Mouse (Mus musculus): ENCODE data around the gene BC025920. TPM values are rescaled to one million over a fixed set of nuclear protein-coding genes. Genes with fewer than 3 reads are reported as not detected.
A peak's percentile ranks its signal among the peaks of the same experiment; 100 is the strongest.

Gene BC025920
- polyA plus RNA-seq, 1 experiment from 2014 or later = 0.85 TPM

DNA sequence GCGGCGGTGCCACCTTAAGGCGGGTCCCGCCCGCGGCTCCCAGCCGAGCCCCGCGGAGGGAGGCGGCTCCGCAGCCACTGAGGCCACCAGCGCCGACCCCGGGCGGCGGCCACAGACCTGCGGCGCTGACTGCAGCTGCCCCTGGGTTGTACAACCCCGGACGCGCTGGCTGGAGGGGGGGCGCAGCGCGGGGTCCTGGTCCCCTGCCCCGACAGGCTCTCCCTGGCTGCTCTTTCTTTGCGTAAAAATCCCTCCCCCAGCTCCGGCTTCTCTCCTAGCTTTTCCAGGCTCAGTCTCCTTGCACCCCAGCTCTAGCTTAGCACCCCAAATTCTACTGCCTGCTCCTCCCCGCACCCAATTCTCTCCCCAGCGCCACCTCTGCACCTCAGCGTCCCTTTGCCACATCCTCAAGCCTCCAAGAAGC, 30.9 kb upstream of the BC025920 start:
- H3K4me1 ChIP-seq (replicated peaks) = peaks cover 46% of the 10 kb centered on the region
- 0% methylated on average over 30 of the region's 30 CpGs for WGBS

GRCm38 (mm10) chr10:81575695-81576094, 30.4 kb upstream of the BC025920 start:
- no peaks in the 10 kb centered on the region for H3K36me3 ChIP-seq
- H3K4me1 ChIP-seq (replicated peaks) = peaks cover 44% of the 10 kb centered on the region
- H3K27me3 ChIP-seq (replicated peaks) = 0 out of 2 replicates have a peak, but pooled peaks cover 3% of the 10 kb centered on the region
- H3K4me3 ChIP-seq (replicated peaks) = peak overlapping the region; percentile 60
- H3K4me2 ChIP-seq (replicated peaks) = peak overlapping the region; percentile 92
- 1% methylated on average over 6 of the region's 6 CpGs for WGBS
- peak overlapping the region; percentile 69 for H3K9ac ChIP-seq
- no peaks in the 10 kb centered on the region for H3K9me3 ChIP-seq
- no peak overlapping the region for H3K27ac ChIP-seq
- no peak for ATAC-seq

More for the DNA sequence above, 30.9 kb upstream of the BC025920 start:
- Histone ChIP-seq H3K4me3 (replicated peaks) (peak overlapping the region; percentile 60), H3K4me2 (replicated peaks) (peak overlapping the region; percentile 92), H3K9me3 (no peaks in the 10 kb centered on the region), H3K36me3 (no peaks in the 10 kb centered on the region), H3K27ac (0 out of 2 replicates have a peak overlapping the region, but pooled peaks have one; percentile 8), H3K9ac (peak overlapping the region; percentile 69), H3K27me3 (replicated peaks) (0 out of 2 replicates have a peak, but pooled peaks cover 3% of the 10 kb centered on the region)
- no peak for ATAC-seq

DNA sequence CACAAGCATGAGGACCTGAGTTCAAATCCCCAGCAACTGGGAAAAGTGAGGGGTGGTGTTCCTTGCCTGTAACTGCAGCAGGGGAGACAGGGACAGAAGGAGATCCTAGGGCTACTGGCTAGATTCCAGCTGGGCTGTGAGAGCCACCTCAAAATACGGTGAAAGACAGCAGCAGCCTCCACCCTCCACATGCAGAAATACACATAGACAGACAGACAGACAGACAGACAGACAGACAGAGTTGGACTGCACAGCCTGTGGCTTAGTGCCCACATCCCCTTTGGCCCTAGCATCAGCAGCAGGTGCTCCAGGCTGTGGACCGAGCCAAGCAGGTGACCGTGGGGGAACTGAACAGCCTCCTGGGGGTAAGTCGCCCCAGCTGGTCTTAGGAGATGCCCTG, 26.1 kb upstream of the BC025920 start:
- H3K36me3 ChIP-seq = no peaks in the 10 kb centered on the region
- no peaks in the 10 kb centered on the region for H3K9me3 ChIP-seq
- 0 out of 2 replicates have a peak, but pooled peaks cover 2% of the 10 kb centered on the region for H3K27me3 ChIP-seq (replicated peaks)
- no peak for ATAC-seq
- peaks cover 16% of the 10 kb centered on the region; the same call in 1 of the 2 replicates for H3K4me1 ChIP-seq (replicated peaks)
- H3K27ac ChIP-seq = no peak overlapping the region
- WGBS = 62% methylated on average over 4 of the region's 4 CpGs
- H3K4me3 ChIP-seq (replicated peaks) = no peak overlapping the region
- H3K4me2 ChIP-seq (replicated peaks) = no peak overlapping the region
- H3K9ac ChIP-seq = no peak overlapping the region

- H3K27ac ChIP-seq = no peak overlapping the region
- no peaks in the 10 kb centered on the region for H3K9me3 ChIP-seq
- H3K4me1 ChIP-seq (replicated peaks) = peaks cover 12% of the 10 kb centered on the region; the same call in 1 of the 2 replicates
- H3K4me2 ChIP-seq (replicated peaks) = no peak overlapping the region
- H3K36me3 ChIP-seq = no peaks in the 10 kb centered on the region
- no peak overlapping the region for H3K4me3 ChIP-seq (replicated peaks)
- 61% methylated on average over 25 of the region's 25 CpGs for WGBS
- H3K9ac ChIP-seq = no peak overlapping the region
- no peak for ATAC-seq
- H3K27me3 ChIP-seq (replicated peaks) = 0 out of 2 replicates have a peak, but pooled peaks cover 2% of the 10 kb centered on the region
These were observed 25.5 kb upstream of the BC025920 start for GRCm38 (mm10) chr10:81580441-81581070.

DNA sequence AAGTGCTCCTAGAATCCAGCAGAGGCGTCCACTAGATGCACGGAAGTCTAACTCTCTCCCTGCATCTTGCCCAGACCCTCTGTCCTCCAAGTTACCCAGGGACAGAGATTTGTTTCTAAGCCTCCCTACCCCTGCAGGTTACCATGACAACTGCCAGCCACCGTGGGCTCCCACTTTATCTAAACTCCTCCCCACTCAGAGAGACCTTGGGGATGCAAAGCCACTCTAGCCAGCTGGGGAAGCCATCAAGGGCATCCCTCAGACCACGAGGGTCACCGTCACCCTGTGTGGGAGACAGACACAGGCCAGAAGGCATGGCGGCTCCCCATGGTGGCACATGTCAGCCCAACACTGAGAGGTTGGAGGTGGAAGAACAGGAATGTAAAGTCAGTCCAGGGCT, 22.7 kb upstream of the BC025920 start:
- no peak for ATAC-seq
- no peak overlapping the region for H3K4me3 ChIP-seq (replicated peaks)
- H3K36me3 ChIP-seq = peaks cover 2% of the 10 kb centered on the region; the same call in 1 of the 2 replicates
- no peak overlapping the region for H3K9ac ChIP-seq
- no peak overlapping the region for H3K4me2 ChIP-seq (replicated peaks)
- 58% methylated on average over 6 of the region's 6 CpGs for WGBS
- H3K27me3 ChIP-seq (replicated peaks) = 0 out of 2 replicates have a peak, but pooled peaks cover 2% of the 10 kb centered on the region
- 0 out of 2 replicates have a peak, but pooled peaks cover 3% of the 10 kb centered on the region for H3K4me1 ChIP-seq (replicated peaks)
- H3K27ac ChIP-seq = no peak overlapping the region
- no peaks in the 10 kb centered on the region for H3K9me3 ChIP-seq

- no peaks in the 10 kb centered on the region for H3K9me3 ChIP-seq
- no peak overlapping the region for H3K27ac ChIP-seq
- no peak overlapping the region for H3K9ac ChIP-seq
- no peak overlapping the region for H3K4me3 ChIP-seq (replicated peaks)
- no peak overlapping the region for H3K4me2 ChIP-seq (replicated peaks)
- peaks cover 2% of the 10 kb centered on the region; the same call in 1 of the 2 replicates for H3K36me3 ChIP-seq
- ATAC-seq = no peak
- 72% methylated on average over 7 of the region's 7 CpGs for WGBS
- H3K4me1 ChIP-seq (replicated peaks) = no peaks in the 10 kb centered on the region
- no peaks in the 10 kb centered on the region for H3K27me3 ChIP-seq (replicated peaks)
These were observed 17.3 kb upstream of the BC025920 start for GRCm38 (mm10) chr10:81588739-81589138.

DNA sequence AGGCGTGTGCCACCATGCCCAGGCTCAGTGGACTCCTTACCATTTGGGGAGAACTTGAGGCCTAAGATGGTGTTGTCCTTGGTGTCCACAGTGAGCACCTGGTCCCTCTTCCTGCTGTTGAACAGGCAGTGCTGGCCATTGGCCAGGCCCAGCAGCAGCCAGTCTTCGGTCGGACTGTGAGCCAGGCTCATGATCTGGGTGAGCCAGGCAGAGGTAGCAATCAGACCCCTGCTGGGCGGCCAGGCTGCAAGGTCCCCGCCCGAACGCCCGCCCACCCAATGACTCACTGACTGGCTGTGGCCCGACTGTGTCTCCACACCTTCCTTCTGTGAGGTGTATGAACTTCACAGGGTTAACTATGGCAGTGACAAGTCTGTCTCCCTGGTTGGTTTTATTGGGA, 14.2 kb upstream of the BC025920 start:
- Histone ChIP-seq H3K4me3 (replicated peaks) (no peak overlapping the region), H3K4me1 (replicated peaks) (peaks cover 18% of the 10 kb centered on the region), H3K27ac (no peak overlapping the region), H3K9ac (no peak overlapping the region), H3K4me2 (replicated peaks) (no peak overlapping the region), H3K36me3 (no peaks in the 10 kb centered on the region), H3K9me3 (no peaks in the 10 kb centered on the region), H3K27me3 (replicated peaks) (no peaks in the 10 kb centered on the region)
- no peak for ATAC-seq
- whole genome bisulfite sequencing = 57% methylated on average over 9 of the region's 9 CpGs

GRCm38 (mm10) chr10:81592631-81593030, 13.4 kb upstream of the BC025920 start:
- Histone ChIP-seq H3K4me1 (replicated peaks) (peaks cover 25% of the 10 kb centered on the region), H3K36me3 (no peaks in the 10 kb centered on the region), H3K27ac (no peak overlapping the region), H3K4me3 (replicated peaks) (no peak overlapping the region), H3K9me3 (no peaks in the 10 kb centered on the region), H3K4me2 (replicated peaks) (no peak overlapping the region), H3K27me3 (replicated peaks) (no peaks in the 10 kb centered on the region), H3K9ac (no peak overlapping the region)
- WGBS = 81% methylated on average over 7 of the region's 7 CpGs
- ATAC-seq = no peak

- H3K4me2 ChIP-seq (replicated peaks) = no peak overlapping the region
- WGBS = 62% methylated on average over 4 of the region's 4 CpGs
- no peaks in the 10 kb centered on the region for H3K9me3 ChIP-seq
- H3K9ac ChIP-seq = no peak overlapping the region
- no peaks in the 10 kb centered on the region for H3K36me3 ChIP-seq
- peaks cover 29% of the 10 kb centered on the region for H3K4me1 ChIP-seq (replicated peaks)
- H3K27me3 ChIP-seq (replicated peaks) = no peaks in the 10 kb centered on the region
- H3K4me3 ChIP-seq (replicated peaks) = no peak overlapping the region
- no peak overlapping the region for H3K27ac ChIP-seq
- no peak for ATAC-seq
These were observed 12.8 kb upstream of the BC025920 start for GRCm38 (mm10) chr10:81593223-81593622.

GRCm38 (mm10) chr10:81593935-81594334, 12.1 kb upstream of the BC025920 start:
- WGBS = 66% methylated on average over 18 of the region's 18 CpGs
- Histone ChIP-seq H3K4me3 (replicated peaks) (no peak overlapping the region), H3K36me3 (no peaks in the 10 kb centered on the region), H3K9me3 (no peaks in the 10 kb centered on the region), H3K9ac (no peak overlapping the region), H3K4me1 (replicated peaks) (peaks cover 29% of the 10 kb centered on the region), H3K4me2 (replicated peaks) (no peak overlapping the region), H3K27me3 (replicated peaks) (no peaks in the 10 kb centered on the region), H3K27ac (no peak overlapping the region)
- no peak for ATAC-seq

GRCm38 (mm10) chr10:81595599-81595998, 10.5 kb upstream of the BC025920 start:
- Histone ChIP-seq H3K9me3 (no peaks in the 10 kb centered on the region), H3K4me1 (replicated peaks) (peaks cover 42% of the 10 kb centered on the region), H3K9ac (no peak overlapping the region; the same call in 1 of the 2 replicates), H3K36me3 (no peaks in the 10 kb centered on the region), H3K27me3 (replicated peaks) (no peaks in the 10 kb centered on the region), H3K4me2 (replicated peaks) (0 out of 2 replicates have a peak overlapping the region, but pooled peaks have one; percentile 62), H3K27ac (no peak overlapping the region), H3K4me3 (replicated peaks) (no peak overlapping the region)
- 53% methylated on average over 5 of the region's 5 CpGs for WGBS
- no peak for ATAC-seq

GRCm38 (mm10) chr10:81596611-81597010, 9.5 kb upstream of the BC025920 start:
- Histone ChIP-seq H3K36me3 (no peaks in the 10 kb centered on the region), H3K27ac (peak overlapping the region; percentile 77), H3K4me1 (replicated peaks) (peaks cover 50% of the 10 kb centered on the region), H3K4me2 (replicated peaks) (peak overlapping the region; percentile 62), H3K9me3 (no peaks in the 10 kb centered on the region), H3K27me3 (replicated peaks) (no peaks in the 10 kb centered on the region), H3K9ac (peak overlapping the region; percentile 28), H3K4me3 (replicated peaks) (peak overlapping the region; percentile 29)
- ATAC-seq = no peak
- WGBS = 26% methylated on average over 10 of the region's 10 CpGs

Data from intestine, embryonic 15.5 days (tissue).